In genomic region chr15:81719139-81719531, GRCm38 (mm10) we compare ENCODE assay signal across 14 mouse cellular contexts. TPM values are rescaled to one million over a fixed set of nuclear protein-coding genes. Genes with fewer than 3 reads are reported as not detected.
DNase-seq lines count a peak whose midpoint lies in the region; ATAC-seq and TF ChIP-seq lines count a peak whose summit lies in the region.
"Had no signal": no experiment of that assay in that cellular context is flagged by ENCODE, and none has a peak within 500 bp of the region (broad histone marks: within the 10 kb centered on the region; RNA-seq: fewer than 3 reads in every experiment).

No protein-coding gene starts in this region.

- H3K4me3 ChIP-seq in intestine, postnatal 0 days (ENCODE audit: low read depth, low read length): no peak overlapping the region
- H3K4me3 ChIP-seq in intestine, embryonic 16.5 days (ENCODE audit: low read length): no peak overlapping the region
- peak overlapping the region; percentile 82 for H3K4me3 ChIP-seq in testis, adult 2 months (ENCODE audit: control insufficient read depth, low read depth, low read length)
- H3K4me3 ChIP-seq in forebrain, postnatal 0 days (ENCODE audit: low read depth, low read length): no peak overlapping the region
- no peak overlapping the region for H3K4me3 ChIP-seq in limb, embryonic 10.5 days
- H3K4me3 ChIP-seq: heart, adult 2 months; liver, embryonic 15.5 days had no signal

- no peak for DNase-seq in testis, postnatal 10 days (ENCODE audit: low spot score)
- no peak for DNase-seq in forebrain, postnatal 0 days
- no peak for DNase-seq in natural killer cell, adult 2 months (ENCODE audit: low spot score in 2 of 2)
- no peak for DNase-seq in gastrocnemius, postnatal 10 days
- no peak for DNase-seq in limb, embryonic 10.5 days (ENCODE audit: low spot score)
- DNase-seq: cerebellum, adult 8-10 months; heart, postnatal 10 days; kidney, adult 11 months; spleen, adult 18-20 months had no signal

- ATAC-seq in intestine, postnatal 0 days: no peak
- ATAC-seq in intestine, embryonic 16.5 days: no peak
- ATAC-seq in forebrain, postnatal 0 days: no peak

- H3K4me2 ChIP-seq in intestine, postnatal 0 days (replicated peaks; ENCODE audit: low read depth): no peak overlapping the region
- no peak overlapping the region for H3K4me2 ChIP-seq in intestine, embryonic 16.5 days (ENCODE audit: low read depth, low read length)
- no peak overlapping the region for H3K4me2 ChIP-seq in forebrain, postnatal 0 days (ENCODE audit: low read depth)
- H3K4me2 ChIP-seq: liver, embryonic 15.5 days had no signal

- WGBS in intestine, postnatal 0 days: 87% methylated on average over 6 of the region's 6 CpGs
- WGBS in intestine, embryonic 16.5 days: 92% methylated on average over 6 of the region's 6 CpGs
- WGBS in forebrain, postnatal 0 days: 90% methylated on average over 6 of the region's 6 CpGs
- 93% methylated on average over 6 of the region's 6 CpGs for WGBS in limb, embryonic 10.5 days

- no peak overlapping the region for H3K9ac ChIP-seq in intestine, postnatal 0 days (ENCODE audit: low read depth, low read length)
- no peak overlapping the region for H3K9ac ChIP-seq in intestine, embryonic 16.5 days (ENCODE audit: low read depth, low read length)
- H3K9ac ChIP-seq in forebrain, postnatal 0 days: no peak overlapping the region
- H3K9ac ChIP-seq: liver, embryonic 15.5 days had no signal

- H3K36me3 ChIP-seq in intestine, postnatal 0 days (ENCODE audit: control insufficient read depth, insufficient read depth): peaks cover 82% of the 10 kb centered on the region
- H3K36me3 ChIP-seq in intestine, embryonic 16.5 days (ENCODE audit: control insufficient read depth, insufficient read depth, low read length): peaks cover 29% of the 10 kb centered on the region
- peaks cover 2% of the 10 kb centered on the region; the same call in 1 of the 2 replicates for H3K36me3 ChIP-seq in testis, adult 2 months (ENCODE audit: control insufficient read depth, insufficient read depth, low read length)
- peaks cover 83% of the 10 kb centered on the region for H3K36me3 ChIP-seq in forebrain, postnatal 0 days (ENCODE audit: insufficient read depth)
- peaks cover 95% of the 10 kb centered on the region for H3K36me3 ChIP-seq in limb, embryonic 10.5 days

- TF ChIP-seq CTCF in intestine, postnatal 0 days (IDR thresholded peaks at IDR 0.05; ENCODE audit: low read depth): peak; percentile 23; the same call in 1 of the 2 replicates
- no peak for TF ChIP-seq CTCF in testis, adult 2 months (IDR thresholded peaks at IDR 0.05; ENCODE audit: control insufficient read depth, insufficient read depth, insufficient replicate concordance, low read depth, low read length)
- no peak; the same call in 1 of the 2 replicates for TF ChIP-seq CTCF in forebrain, postnatal 0 days (IDR thresholded peaks at IDR 0.05; ENCODE audit: low read depth)

- no peak for TF ChIP-seq POLR2A in testis, adult 2 months (IDR thresholded peaks at IDR 0.05; ENCODE audit: control insufficient read depth, low read depth, low read length)

- H3K27ac ChIP-seq in intestine, postnatal 0 days (ENCODE audit: low read depth, low read length): no peak overlapping the region
- no peak overlapping the region for H3K27ac ChIP-seq in intestine, embryonic 16.5 days (ENCODE audit: low read length)
- H3K27ac ChIP-seq in testis, adult 2 months (ENCODE audit: control insufficient read depth, insufficient read depth, low read depth, low read length): no peak overlapping the region
- peak overlapping the region; percentile 82 for H3K27ac ChIP-seq in forebrain, postnatal 0 days (ENCODE audit: low read depth, low read length)
- H3K27ac ChIP-seq in limb, embryonic 10.5 days: no peak overlapping the region
- H3K27ac ChIP-seq: heart, adult 2 months; liver, embryonic 15.5 days had no signal

- H3K27me3 ChIP-seq in intestine, postnatal 0 days (replicated peaks; ENCODE audit: control insufficient read depth, insufficient read depth, low read length): no peaks in the 10 kb centered on the region
- no peaks in the 10 kb centered on the region for H3K27me3 ChIP-seq in intestine, embryonic 16.5 days (replicated peaks; ENCODE audit: control insufficient read depth, insufficient read depth, low read length)
- H3K27me3 ChIP-seq in testis, adult 2 months (ENCODE audit: control insufficient read depth, insufficient read depth, low read length): no peaks in the 10 kb centered on the region
- H3K27me3 ChIP-seq in forebrain, postnatal 0 days (ENCODE audit: insufficient read depth, low read length): no peaks in the 10 kb centered on the region
- H3K27me3 ChIP-seq in limb, embryonic 10.5 days (ENCODE audit: low read depth, poor library complexity, severe bottlenecking): no peaks in the 10 kb centered on the region
- H3K27me3 ChIP-seq: liver, embryonic 15.5 days had no signal

- H3K9me3 ChIP-seq in intestine, postnatal 0 days (ENCODE audit: control insufficient read depth): no peaks in the 10 kb centered on the region
- no peaks in the 10 kb centered on the region; the same call in 1 of the 2 replicates for H3K9me3 ChIP-seq in intestine, embryonic 16.5 days (ENCODE audit: control insufficient read depth, low read length)
- H3K9me3 ChIP-seq in forebrain, postnatal 0 days (ENCODE audit: low read length): no peaks in the 10 kb centered on the region
- H3K9me3 ChIP-seq in limb, embryonic 10.5 days (replicated peaks): no peaks in the 10 kb centered on the region
- H3K9me3 ChIP-seq: liver, embryonic 15.5 days had no signal

- H3K4me1 ChIP-seq in intestine, postnatal 0 days (replicated peaks; ENCODE audit: control insufficient read depth, insufficient read depth, low read length): no peaks in the 10 kb centered on the region
- peaks cover under 1% of the 10 kb centered on the region; the same call in 1 of the 2 replicates for H3K4me1 ChIP-seq in intestine, embryonic 16.5 days (ENCODE audit: control insufficient read depth, insufficient read depth, low read length)
- H3K4me1 ChIP-seq in testis, adult 2 months (ENCODE audit: control insufficient read depth, insufficient read depth, low read length): peaks cover 3% of the 10 kb centered on the region
- no peaks in the 10 kb centered on the region for H3K4me1 ChIP-seq in forebrain, postnatal 0 days (ENCODE audit: insufficient read depth)
- H3K4me1 ChIP-seq in limb, embryonic 10.5 days: no peaks in the 10 kb centered on the region
- H3K4me1 ChIP-seq: liver, embryonic 15.5 days had no signal

RNA-seq across cellular contexts. Expression of gene Chadl, which starts 22.0 kb away (rescaled TPM):
- polyA plus RNA-seq in intestine, postnatal 0 days (2015; fragmentation: Nextera tagmentation; extraction: Ambion mirVana): 1.6 TPM in 2 replicates
- 1.7 and 2.2 TPM in 2 replicates for polyA plus RNA-seq in intestine, embryonic 16.5 days (2015; fragmentation: Nextera tagmentation; extraction: Ambion mirVana)
- polyA plus RNA-seq in testis, adult 2 months (2012; rRNA removed): 3.8 and 4.6 TPM in 2 replicates
- 31.9 and 35.3 TPM in 2 replicates for total RNA-seq in forebrain, postnatal 0 days (2014; rRNA removed)
- 49.2 and 52.8 TPM in 2 replicates for polyA plus RNA-seq in forebrain, postnatal 0 days (2015; fragmentation: Nextera tagmentation; extraction: Ambion mirVana)
- 1 to 10 TPM; 2.4 to 3.4 TPM for total RNA-seq in gastrocnemius, postnatal 10 days (2021)
- polyA plus RNA-seq in limb, embryonic 10.5 days (2016; fragmentation: Nextera tagmentation; extraction: Ambion mirVana): 1.3 and 2.4 TPM in 2 replicates

RNA-seq across cellular contexts. Expression of gene Zc3h7b, which starts 25.7 kb away (rescaled TPM):
- polyA plus RNA-seq in intestine, postnatal 0 days (2015; fragmentation: Nextera tagmentation; extraction: Ambion mirVana): 5.6 and 7.3 TPM in 2 replicates
- polyA plus RNA-seq in intestine, embryonic 16.5 days (2015; fragmentation: Nextera tagmentation; extraction: Ambion mirVana): 11.7 and 12.0 TPM in 2 replicates
- 21.6 and 26.3 TPM in 2 replicates for polyA plus RNA-seq in testis, adult 2 months (2012; rRNA removed)
- total RNA-seq in forebrain, postnatal 0 days (2014; rRNA removed): 121 and 131 TPM in 2 replicates
- polyA plus RNA-seq in forebrain, postnatal 0 days (2015; fragmentation: Nextera tagmentation; extraction: Ambion mirVana): 38.6 and 41.3 TPM in 2 replicates
- 10 to 100 TPM; 39.8 to 43.1 TPM for total RNA-seq in gastrocnemius, postnatal 10 days (2021)
- polyA plus RNA-seq in limb, embryonic 10.5 days (2016; fragmentation: Nextera tagmentation; extraction: Ambion mirVana): 51.7 and 57.5 TPM in 2 replicates

RNA-seq across cellular contexts. Expression of gene Rangap1, which starts 26.2 kb away (rescaled TPM):
- 20.6 and 21.9 TPM in 2 replicates for polyA plus RNA-seq in intestine, postnatal 0 days (2015; fragmentation: Nextera tagmentation; extraction: Ambion mirVana)
- 81.1 and 90.4 TPM in 2 replicates for polyA plus RNA-seq in intestine, embryonic 16.5 days (2015; fragmentation: Nextera tagmentation; extraction: Ambion mirVana)
- 234 and 245 TPM in 2 replicates for polyA plus RNA-seq in testis, adult 2 months (2012; rRNA removed)
- total RNA-seq in forebrain, postnatal 0 days (2014; rRNA removed): 146 and 163 TPM in 2 replicates
- polyA plus RNA-seq in forebrain, postnatal 0 days (2015; fragmentation: Nextera tagmentation; extraction: Ambion mirVana): 107 and 133 TPM in 2 replicates
- 10 to 100 TPM; 28.6 to 31.3 TPM for total RNA-seq in gastrocnemius, postnatal 10 days (2021)
- polyA plus RNA-seq in limb, embryonic 10.5 days (2016; fragmentation: Nextera tagmentation; extraction: Ambion mirVana): 150 and 166 TPM in 2 replicates

RNA-seq across cellular contexts. Expression of gene L3mbtl2, which starts 55.4 kb away (rescaled TPM):
- 8.3 and 8.7 TPM in 2 replicates for polyA plus RNA-seq in intestine, postnatal 0 days (2015; fragmentation: Nextera tagmentation; extraction: Ambion mirVana)
- 19.0 and 21.2 TPM in 2 replicates for polyA plus RNA-seq in intestine, embryonic 16.5 days (2015; fragmentation: Nextera tagmentation; extraction: Ambion mirVana)
- 25.3 and 27.4 TPM in 2 replicates for polyA plus RNA-seq in testis, adult 2 months (2012; rRNA removed)
- total RNA-seq in forebrain, postnatal 0 days (2014; rRNA removed): 28.5 and 30.9 TPM in 2 replicates
- polyA plus RNA-seq in forebrain, postnatal 0 days (2015; fragmentation: Nextera tagmentation; extraction: Ambion mirVana): 24.3 and 28.5 TPM in 2 replicates
- 1 to 10 TPM; 7.5 to 9.3 TPM for total RNA-seq in gastrocnemius, postnatal 10 days (2021)
- 37.1 and 42.1 TPM in 2 replicates for polyA plus RNA-seq in limb, embryonic 10.5 days (2016; fragmentation: Nextera tagmentation; extraction: Ambion mirVana)
